Mouse (Mus musculus) inflammation-experienced regulatory T-cells, adult 6 months (primary cell): ENCODE data around the gene Krtap4-2. TPM values are rescaled to one million over a fixed set of nuclear protein-coding genes. Genes with fewer than 3 reads are reported as not detected.

ENCODE experiments used
- ATAC-seq: one replicate; pipeline ENCODE4 v1.8.0; 2017
- polyA plus RNA-seq, 3 experiments: library from polyadenylated mRNA; unstranded; fragments of 100-300 nt; shearing (Covaris generic); gene quantifications; one replicate each; pipeline ENCODE4 v1.2.1; 2017

Krtap4-2 gene
- polyA plus RNA-seq, 3 experiments from 2014 or later: not detected

GRCm38 (mm10) chr11:99585096-99585495 lies 49.8 kb downstream of the Krtap4-2 start:
- ATAC-seq: no peak

Other genes starting within 250 kb of the Krtap4-2 start
- 10 to 100 TPM in 1 of 3 experiments, 1 to 10 TPM in 2; 4.5 to 13.5 (median 7.3) TPM for gene Krt10, start 245.7 kb downstream of the Krtap4-2 start, polyA plus RNA-seq
- gene Krt12, start 212.8 kb downstream of the Krtap4-2 start, polyA plus RNA-seq: not detected
- gene Krt20, start 196.9 kb downstream of the Krtap4-2 start, polyA plus RNA-seq: not detected
- gene Krt23, start 141.9 kb downstream of the Krtap4-2 start, polyA plus RNA-seq: not detected
- gene Krt39, start 113.7 kb downstream of the Krtap4-2 start, polyA plus RNA-seq: not detected
- gene Krt40, start 91.9 kb downstream of the Krtap4-2 start, polyA plus RNA-seq: not detected
- gene Krtap3-3, start 84.2 kb downstream of the Krtap4-2 start, polyA plus RNA-seq: not detected
- gene Krtap3-2, start 78.2 kb downstream of the Krtap4-2 start, polyA plus RNA-seq: not detected
- gene Gm11939, start 75.6 kb downstream of the Krtap4-2 start, polyA plus RNA-seq: not detected
- gene Krtap3-1, start 68.5 kb downstream of the Krtap4-2 start, polyA plus RNA-seq: not detected
- gene Krtap1-5, start 54.1 kb downstream of the Krtap4-2 start, polyA plus RNA-seq: not detected
- gene Krtap1-4, start 51.4 kb downstream of the Krtap4-2 start, polyA plus RNA-seq: not detected
- gene Krtap1-3, start 43.7 kb downstream of the Krtap4-2 start, polyA plus RNA-seq: not detected
- not detected for gene Krtap9-3, start 37.0 kb downstream of the Krtap4-2 start, polyA plus RNA-seq
- gene Gm11938, start 31.8 kb downstream of the Krtap4-2 start, polyA plus RNA-seq: not detected
- not detected for gene Gm11937, start 24.9 kb downstream of the Krtap4-2 start, polyA plus RNA-seq
- not detected for gene Krtap2-4, start 20.2 kb downstream of the Krtap4-2 start, polyA plus RNA-seq
- gene Gm11562, start 14.6 kb downstream of the Krtap4-2 start, polyA plus RNA-seq: not detected
- gene Krtap4-1, start 6.8 kb downstream of the Krtap4-2 start, polyA plus RNA-seq: not detected
- gene Krtap4-7, start 9.0 kb upstream of the Krtap4-2 start, polyA plus RNA-seq: not detected
- not detected for gene Gm11555, start 15.2 kb upstream of the Krtap4-2 start, polyA plus RNA-seq
- not detected for gene Gm11563, start 23.9 kb upstream of the Krtap4-2 start, polyA plus RNA-seq
- not detected for gene Krtap4-6, start 30.9 kb upstream of the Krtap4-2 start, polyA plus RNA-seq
- gene Gm14190, start 55.7 kb upstream of the Krtap4-2 start, polyA plus RNA-seq: not detected
- gene Gm14180, start 99.2 kb upstream of the Krtap4-2 start, polyA plus RNA-seq: not detected
- not detected for gene Gm11595, start 137.8 kb upstream of the Krtap4-2 start, polyA plus RNA-seq
- gene Krtap4-8, start 145.6 kb upstream of the Krtap4-2 start, polyA plus RNA-seq: not detected
- not detected for gene Krtap4-9, start 150.1 kb upstream of the Krtap4-2 start, polyA plus RNA-seq
- not detected for gene Gm11596, start 158.4 kb upstream of the Krtap4-2 start, polyA plus RNA-seq
- not detected for gene Gm11569, start 163.8 kb upstream of the Krtap4-2 start, polyA plus RNA-seq
- not detected for gene Gm11554, start 169.4 kb upstream of the Krtap4-2 start, polyA plus RNA-seq
- gene Krtap4-13, start 174.8 kb upstream of the Krtap4-2 start, polyA plus RNA-seq: not detected
- not detected for gene Gm11564, start 180.6 kb upstream of the Krtap4-2 start, polyA plus RNA-seq
- gene 2300003K06Rik, start 203.0 kb upstream of the Krtap4-2 start, polyA plus RNA-seq: not detected
- gene Krtap4-16, start 216.5 kb upstream of the Krtap4-2 start, polyA plus RNA-seq: not detected
- not detected for gene Gm11568, start 222.8 kb upstream of the Krtap4-2 start, polyA plus RNA-seq
- gene Gm11559, start 229.4 kb upstream of the Krtap4-2 start, polyA plus RNA-seq: not detected
- gene Krtap9-1, start 238.3 kb upstream of the Krtap4-2 start, polyA plus RNA-seq: not detected
- gene Gm11567, start 244.1 kb upstream of the Krtap4-2 start, polyA plus RNA-seq: not detected